Mouse (Mus musculus): ENCODE data around the gene Rtn4.
"Not testable (repeated sequence)": the region's sequence is repeated elsewhere in the genome, so short reads cannot be mapped to it uniquely, and the experiment has no call there.

Gene Rtn4
- long read RNA-seq, experiment 1, transcript Rtn4-202 (7 exons, 3,615 nt), result major isoform, 6 of 19 reads
- long read RNA-seq, experiment 1, partial matches to known transcripts, result 9 of 19 reads
- long read RNA-seq, experiment 1, other reads (novel, unspliced or antisense), result 2 of 19 reads
- long read RNA-seq, experiment 2, partial matches to known transcripts, result 1 of 8 reads
- long read RNA-seq, experiment 2, other reads (novel, unspliced or antisense), result 6 of 8 reads

DNA sequence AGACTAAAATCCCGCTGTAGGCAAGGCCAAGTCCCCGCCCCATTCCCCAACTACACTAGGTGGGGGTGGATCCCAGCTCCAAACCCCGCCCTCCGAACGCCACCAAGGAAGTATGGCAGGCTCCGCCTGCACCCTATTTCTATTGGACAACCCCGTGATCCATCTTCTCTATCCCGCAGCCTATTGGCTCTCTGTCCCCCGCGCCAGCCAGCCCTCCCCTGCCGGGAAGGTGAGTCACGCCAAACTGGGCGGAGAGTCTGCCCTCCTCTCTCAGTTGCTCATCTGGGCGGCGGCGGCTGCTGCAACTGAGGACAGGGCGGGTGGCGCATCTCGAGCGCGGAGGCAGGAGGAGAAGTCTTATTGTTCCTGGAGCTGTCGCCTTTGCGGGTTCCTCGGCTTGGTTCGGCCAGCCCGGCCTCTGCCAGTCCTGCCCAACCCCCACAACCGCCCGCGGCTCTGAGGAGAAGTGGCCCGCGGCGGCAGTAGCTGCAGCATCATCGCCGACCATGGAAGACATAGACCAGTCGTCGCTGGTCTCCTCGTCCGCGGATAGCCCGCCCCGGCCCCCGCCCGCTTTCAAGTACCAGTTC lies at the start of gene Rtn4:
Gene Rtn4, plus strand, starts transcription at position 265 of the 590 bp plus-strand sequence.
- intact Hi-C loops (cut with DNase I), result loop anchor here (5.0 kb wide), 1 partner anchor 145 kb away; the partner anchor contains the start of genes Clhc1 and Rps27a

DNA sequence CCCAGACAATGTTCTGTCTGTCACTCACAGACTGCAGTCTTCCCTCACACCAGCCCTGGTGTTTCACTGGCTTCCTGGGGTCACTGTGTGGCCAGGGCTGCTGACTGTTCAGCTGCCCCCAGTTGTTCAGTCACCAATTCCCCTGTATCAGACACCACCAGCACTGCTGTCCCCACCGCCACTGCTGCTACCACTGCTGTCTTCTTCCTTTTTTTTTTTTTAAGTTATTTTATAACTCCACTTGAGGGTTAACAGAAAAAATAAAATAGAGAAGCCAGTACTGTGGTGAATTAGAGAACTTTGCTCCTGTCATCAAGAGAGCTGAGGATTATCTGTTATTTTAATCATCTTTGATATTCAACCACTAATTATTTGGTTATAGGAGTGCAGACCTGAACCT lies 48.3 kb upstream of the Rtn4 start:
- intact Hi-C loops (cut with DNase I), result no loop called here

DNA sequence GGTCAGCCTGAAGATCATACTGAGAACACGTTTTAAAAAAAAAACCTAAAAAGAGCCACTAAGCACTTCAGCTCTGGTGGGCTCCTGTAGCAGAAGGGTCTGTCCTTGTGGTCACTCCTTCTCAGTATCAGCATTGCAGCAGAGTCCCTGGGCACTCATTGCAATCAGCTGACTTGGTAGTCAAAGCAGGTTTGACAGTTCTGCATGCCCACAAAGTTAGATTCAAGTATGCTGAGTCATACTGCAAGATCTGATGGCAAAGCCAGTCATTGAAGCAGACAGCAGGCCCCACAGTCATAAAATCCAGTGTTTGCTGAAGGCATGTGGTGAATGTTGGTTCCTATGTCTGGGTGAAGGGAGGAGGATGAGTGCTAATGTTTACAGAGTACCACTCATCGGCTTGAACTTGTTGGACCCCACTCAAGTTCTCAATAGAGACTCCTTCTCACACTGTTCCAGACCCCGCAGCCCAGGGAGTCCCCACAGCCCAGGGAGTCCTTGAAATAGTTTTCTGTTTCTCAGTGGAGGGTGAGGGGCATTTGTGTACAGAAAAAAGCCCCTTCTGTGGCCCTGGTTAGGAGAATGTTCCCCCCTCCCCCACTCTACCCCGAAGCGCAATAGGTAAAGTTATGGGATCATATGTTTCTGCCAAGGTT lies 47.2 kb upstream of the Rtn4 start:
- intact Hi-C loops (cut with DNase I), result loop anchor here (5.0 kb wide), 1 partner anchor 37 kb away; no protein-coding TSS in a partner anchor

DNA sequence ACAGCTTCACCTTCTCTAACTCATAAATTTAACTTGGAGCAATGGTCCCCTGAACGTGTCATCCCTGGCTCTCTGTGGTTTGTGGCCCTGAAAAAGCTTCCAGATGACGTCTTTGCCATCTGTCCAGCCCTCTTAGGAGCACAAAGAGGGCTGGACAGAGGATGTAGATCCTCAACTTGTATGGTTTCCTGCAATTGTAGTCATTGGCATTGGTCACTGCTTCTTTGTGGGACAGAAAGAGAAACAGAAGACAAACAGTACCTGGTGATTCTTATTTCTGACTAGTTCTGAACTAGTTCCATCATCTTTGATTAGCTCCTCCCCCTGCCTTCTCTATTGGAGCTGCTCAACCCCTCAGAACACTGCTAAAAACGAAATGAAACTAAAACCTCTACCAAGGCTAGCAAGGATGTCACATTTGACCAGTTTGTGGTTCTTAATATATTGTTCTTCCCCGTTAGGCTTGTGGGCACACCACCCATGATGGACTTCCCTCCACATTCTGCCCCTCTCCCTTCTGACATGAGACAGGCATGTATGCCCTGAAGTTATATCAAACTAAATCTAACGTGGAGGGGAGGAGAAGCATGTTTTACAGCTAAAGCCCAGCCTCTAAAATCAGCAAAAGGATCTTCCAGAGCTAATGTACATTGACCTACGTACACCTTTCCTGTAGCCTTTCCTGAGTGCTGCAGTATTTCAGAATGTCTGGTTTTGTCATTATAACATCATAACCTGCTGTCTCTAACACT lies 45.0 kb upstream of the Rtn4 start:
- intact Hi-C loops (cut with DNase I), result loop anchor here (5.0 kb wide), 1 partner anchor 35 kb away; no protein-coding TSS in a partner anchor

DNA sequence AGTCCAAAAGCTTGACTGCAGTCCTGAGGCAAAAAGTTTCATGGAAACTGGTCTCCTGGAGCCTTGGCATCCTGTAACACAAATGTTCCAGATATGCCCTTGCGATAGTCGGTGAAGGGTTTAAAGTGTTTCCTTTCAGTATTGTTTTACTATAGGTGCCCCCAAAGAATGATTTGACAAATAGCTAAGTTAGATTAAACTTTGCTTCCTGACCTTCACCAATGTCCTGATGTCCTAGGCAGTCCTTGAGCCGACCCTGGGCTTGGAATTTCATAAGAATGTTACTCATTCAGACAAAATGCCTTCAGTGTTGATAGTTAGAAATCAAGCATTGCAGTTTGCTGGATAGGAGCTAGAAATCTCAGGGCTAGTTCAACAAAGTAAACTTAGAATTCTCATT lies 37.4 kb upstream of the Rtn4 start:
- intact Hi-C loops (cut with DNase I), result not testable (repeated sequence)

DNA sequence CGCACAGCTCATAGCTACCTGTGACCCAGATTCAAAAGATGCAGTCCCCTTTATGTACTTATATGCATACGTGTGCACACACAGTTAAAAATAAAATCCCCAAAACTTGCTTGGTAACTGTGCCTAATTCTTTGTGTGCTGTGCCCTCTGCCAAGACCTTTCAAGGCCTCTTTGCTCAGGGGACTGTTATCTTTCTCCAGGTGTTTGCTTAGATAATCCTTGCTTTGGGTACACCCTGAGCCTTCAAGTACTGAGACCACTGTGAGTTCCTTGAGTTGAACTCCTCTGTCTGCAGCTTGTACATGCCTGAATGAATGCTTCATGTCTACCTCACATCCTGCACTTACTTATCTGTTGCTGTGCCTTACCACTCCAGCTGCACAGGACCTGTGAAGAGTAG lies 32.0 kb upstream of the Rtn4 start:
- intact Hi-C loops (cut with DNase I), result no loop called here

DNA sequence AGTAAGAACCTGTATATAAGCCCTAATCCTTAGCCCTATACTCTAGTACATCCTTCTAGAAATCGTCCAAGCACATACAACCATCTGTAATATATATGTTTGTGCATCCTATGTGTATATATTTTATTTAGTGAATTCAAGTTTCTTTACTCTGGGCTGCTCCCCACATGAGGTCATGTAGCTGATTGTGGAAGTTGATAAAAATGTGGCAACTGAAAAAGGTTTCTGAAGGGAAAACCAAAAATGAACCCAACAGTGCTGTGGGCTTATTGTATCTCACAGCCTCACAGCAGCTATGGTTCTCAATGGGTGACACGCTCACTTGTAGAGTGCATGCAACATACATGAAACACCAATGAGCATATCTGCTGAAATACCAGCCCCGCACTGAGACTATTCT lies 25.1 kb upstream of the Rtn4 start:
- intact Hi-C loops (cut with DNase I), result no loop called here

DNA sequence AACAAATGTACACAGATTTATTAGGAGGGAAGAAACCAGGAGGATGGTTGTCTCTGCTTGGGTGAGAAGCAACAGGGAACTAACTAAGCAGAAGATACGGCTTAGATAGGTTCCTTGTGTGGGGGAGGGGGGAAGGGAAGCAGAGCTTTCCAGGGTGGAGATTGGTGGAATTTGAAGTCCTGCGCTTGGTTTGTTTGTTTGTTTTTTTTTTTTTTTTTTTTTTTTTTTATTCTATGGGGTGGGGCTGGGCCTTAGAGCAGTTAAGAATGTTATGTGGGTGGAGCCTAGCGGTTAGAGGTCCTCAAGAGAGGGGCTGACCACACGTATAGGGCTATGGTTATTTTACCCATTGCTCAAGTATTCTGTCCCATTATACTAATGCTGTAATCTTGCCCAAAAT lies 23.0 kb upstream of the Rtn4 start:
- intact Hi-C loops (cut with DNase I), result no loop called here

DNA sequence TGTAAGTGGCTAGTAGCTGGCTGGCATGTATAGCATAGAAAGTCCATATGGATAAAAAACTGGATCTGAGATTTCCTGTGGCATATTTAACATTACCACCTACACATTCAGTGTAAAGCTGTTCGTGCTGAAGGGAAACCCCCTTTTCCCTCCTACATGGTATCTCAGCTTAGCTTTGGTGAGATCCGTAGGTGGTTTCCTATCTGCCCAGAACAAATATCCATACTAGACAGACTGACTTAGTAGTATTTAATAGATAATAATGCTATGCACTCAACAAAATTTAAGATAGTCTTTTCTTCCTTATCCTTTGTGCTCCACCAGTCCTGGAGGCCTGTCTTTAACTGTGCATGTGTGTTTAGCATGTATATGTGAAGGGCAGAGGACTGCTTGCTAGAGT lies 19.4 kb upstream of the Rtn4 start:
- intact Hi-C loops (cut with DNase I), result no loop called here

DNA sequence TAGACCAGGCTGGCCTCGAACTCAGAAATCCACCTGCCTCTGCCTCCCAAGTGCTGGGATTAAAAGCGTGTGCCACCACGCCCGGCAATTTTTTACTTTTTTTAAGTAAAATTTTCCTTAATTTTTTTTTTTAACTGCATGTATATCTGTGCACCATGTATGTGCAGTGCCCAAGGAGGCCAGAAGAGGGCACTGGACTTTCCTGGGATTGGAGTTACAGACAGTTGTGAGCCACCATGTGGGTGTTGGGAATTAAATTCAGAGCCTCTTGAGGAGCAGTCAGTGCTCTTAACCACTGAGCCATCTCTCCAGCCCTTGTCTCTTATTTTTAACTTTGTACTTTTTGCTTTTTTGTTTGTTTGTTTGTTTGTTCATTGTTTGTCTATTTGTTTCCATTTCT lies 16.0 kb upstream of the Rtn4 start:
- intact Hi-C loops (cut with DNase I), result no loop called here

DNA sequence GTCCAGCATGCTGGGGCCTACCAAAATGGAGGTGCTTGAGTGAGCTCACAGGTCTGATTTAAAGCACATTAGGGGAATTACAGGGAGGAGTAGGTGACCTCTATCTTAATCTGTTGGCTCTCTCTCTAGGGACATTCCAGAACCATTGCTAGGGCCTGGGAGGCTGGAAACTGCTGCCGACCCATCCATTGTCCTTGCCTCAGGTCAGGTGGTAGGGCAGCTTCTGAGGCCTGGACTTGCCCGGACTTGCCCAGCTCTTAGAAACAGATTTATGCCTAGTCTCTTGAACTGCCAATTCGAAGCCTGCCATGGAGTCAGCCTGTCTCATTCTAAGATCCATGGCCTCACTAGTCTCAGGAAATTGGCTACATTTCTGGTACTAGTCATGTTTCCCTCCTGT lies 12.8 kb upstream of the Rtn4 start:
- intact Hi-C loops (cut with DNase I), result loop anchor here (5.0 kb wide), 1 partner anchor 33 kb away; no protein-coding TSS in a partner anchor

DNA sequence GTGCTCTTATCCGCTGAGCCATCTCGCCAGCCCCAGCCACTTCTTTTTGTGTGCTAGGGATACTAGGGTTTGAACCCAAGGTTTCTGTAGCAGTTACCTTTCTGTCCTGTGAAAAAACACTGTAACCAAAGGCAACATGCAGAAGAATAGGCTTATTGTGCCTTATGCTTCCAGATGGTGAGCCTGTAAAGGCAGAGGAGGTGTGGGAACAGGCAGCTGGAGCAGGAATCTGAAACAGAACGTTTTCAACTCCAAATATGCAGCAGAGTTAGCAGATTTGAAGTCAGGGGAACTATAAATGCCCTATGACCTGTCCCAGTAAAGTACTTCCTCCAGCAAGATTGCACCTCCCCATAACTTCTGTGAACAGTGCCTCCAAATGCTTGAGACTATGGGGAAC lies 12.0 kb upstream of the Rtn4 start:
- intact Hi-C loops (cut with DNase I), result loop anchor here (5.0 kb wide), 1 partner anchor 33 kb away; no protein-coding TSS in a partner anchor

DNA sequence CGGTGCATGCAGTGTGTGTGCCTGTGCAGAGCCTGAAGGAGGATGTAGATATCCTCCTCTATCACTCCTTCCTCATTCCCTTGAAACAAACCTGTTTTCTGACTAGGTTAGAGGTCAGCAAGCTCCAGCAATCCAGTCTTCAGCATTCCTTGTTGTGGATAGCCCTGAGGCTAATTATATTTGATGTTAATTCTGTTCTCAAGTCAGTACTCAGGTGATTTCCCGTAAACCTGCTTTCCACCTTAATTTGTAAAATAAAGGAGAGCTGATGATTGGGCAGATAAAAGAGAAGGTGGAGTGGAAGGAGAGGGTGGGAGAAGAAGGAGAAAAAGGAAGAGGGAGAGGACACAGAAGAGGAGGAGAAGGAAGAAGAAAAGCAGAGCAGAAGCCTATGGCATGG lies 8.5 kb upstream of the Rtn4 start:
- intact Hi-C loops (cut with DNase I), result loop anchor here (5.0 kb wide), 1 partner anchor 37 kb away; no protein-coding TSS in a partner anchor

DNA sequence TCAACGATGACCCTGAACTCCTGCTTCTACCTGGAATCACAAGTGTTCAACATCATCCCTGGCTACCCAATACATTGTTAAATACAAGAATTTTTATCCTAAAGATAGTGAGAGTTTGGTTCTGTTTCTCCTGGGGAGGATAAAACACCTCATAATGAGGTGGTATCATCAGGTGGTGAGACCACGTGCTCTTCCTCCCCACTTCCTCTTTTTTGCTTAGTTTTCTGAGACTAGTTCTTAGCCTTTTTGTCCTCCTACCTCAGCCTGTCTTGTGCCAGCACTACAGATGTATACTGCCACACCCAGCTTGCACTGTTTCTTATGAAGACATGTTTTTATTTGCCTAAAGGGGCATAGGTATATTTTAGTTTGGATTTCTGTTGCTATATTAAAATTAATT lies 6.6 kb upstream of the Rtn4 start:
- intact Hi-C loops (cut with DNase I), result no loop called here

DNA sequence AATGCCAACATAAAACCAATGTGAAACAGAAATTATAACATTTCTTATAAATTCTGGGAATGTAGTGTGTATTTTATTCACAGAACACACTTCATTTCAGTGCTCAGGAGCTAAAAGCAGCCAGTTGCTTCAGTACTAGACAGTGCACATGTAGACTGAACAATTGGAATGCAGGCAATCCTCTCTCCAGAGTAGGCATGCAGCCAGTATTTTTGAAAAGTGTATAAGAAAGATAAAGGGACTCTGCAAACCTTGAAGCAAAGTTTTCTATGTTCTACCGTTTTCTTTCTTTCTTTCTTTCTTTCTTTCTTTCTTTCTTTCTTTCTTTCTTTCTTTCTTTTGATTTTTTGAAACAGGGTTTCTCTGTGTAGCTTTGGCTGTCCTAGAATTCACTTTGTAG lies 1.2 kb upstream of the Rtn4 start:
- intact Hi-C loops (cut with DNase I), result loop anchor here (5.0 kb wide), 1 partner anchor 144 kb away; the partner anchor contains the start of genes Clhc1 and Rps27a

DNA sequence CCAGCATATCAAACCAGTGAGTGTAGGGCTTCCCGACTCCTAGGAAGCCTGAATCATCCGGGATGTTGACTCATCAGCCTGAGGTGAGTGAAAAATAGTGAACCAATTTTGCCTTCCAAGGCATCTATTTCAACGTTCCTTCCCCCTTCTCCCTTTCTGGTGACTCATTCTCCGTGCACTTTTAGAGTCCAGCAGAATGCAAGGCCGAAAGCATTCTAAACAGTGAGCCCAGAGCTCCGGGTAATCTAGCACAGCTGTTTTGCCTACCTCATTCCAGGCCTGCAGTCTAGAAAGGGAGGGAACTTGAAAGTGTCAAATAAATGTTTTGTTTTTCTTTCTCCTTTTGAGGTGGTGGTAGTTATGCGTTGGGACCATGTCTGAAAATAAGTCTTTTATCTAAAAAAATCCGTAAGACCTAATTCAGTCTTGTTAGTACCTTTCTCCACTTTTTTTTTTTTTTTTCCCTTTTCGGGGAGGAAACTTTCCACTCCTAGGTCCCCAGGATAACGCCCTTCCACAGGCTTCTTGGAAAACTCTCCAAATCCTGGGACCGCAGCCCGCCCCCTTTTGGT lies 550 bp upstream of the Rtn4 start:
- intact Hi-C loops (cut with DNase I), result loop anchor here (5.0 kb wide), 1 partner anchor 145 kb away; the partner anchor contains the start of genes Clhc1 and Rps27a

DNA sequence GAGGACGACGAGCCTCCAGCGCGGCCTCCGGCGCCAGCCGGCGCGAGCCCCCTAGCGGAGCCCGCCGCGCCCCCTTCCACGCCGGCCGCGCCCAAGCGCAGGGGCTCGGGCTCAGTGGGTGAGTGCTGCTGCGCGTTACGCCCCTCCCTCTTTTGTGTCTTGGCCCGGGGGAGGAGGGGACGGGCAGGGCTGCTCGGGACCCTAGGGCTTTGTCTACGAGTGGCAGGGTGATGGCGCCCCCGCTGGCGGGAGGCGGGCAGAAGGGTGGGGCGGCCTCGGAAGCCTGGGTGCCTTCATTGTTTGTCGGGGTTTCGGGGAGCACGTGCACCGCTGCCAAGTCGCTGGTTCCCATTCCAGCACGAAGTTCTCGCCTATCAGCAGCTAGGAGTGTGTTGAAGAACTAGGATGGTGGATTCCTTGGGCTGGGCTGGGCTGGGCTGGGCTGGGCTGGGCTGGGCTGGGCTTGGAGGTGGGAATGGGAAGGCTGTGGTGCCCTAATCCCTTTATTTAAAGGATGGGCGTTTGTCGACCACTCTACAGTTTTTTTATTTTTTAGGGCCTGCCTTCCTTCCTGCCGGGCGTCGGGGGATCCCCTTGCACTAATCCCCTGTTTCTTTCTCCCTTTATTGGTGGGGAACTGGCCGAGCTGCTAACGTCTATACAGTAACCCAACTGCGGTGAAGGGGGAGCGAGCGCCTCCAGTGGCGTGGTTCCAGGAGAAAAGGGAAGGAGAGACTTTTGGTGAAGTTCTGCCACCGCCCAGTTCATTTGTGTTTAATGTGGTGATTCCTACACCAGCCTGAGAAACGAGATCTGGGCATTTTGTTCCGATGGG lies 1.0 kb downstream of the Rtn4 start:
- intact Hi-C loops (cut with DNase I), result loop anchor here (5.0 kb wide), 1 partner anchor 146 kb away; the partner anchor contains the start of genes Clhc1 and Rps27a

DNA sequence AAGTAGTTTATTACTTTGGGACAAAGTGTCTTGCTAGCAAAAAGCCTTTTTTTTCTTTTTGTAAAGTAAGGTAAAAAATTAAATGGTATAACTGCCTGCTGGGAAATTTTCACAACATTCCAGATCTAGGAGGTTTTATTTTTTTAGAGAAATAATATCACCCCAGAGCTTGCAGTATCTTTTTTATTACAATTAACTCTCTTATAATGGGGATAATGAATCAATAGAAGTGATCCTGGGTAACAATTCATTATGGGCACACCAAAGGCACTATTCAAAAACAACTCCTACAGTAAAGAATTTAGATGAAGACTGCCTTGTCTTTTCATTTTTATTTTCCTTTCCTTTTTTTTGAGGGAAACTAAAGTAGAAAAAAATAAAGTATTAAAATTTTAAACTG lies 2.0 kb downstream of the Rtn4 start:
- intact Hi-C loops (cut with DNase I), result loop anchor here (5.0 kb wide), 1 partner anchor 147 kb away; the partner anchor contains the start of genes Clhc1 and Rps27a

DNA sequence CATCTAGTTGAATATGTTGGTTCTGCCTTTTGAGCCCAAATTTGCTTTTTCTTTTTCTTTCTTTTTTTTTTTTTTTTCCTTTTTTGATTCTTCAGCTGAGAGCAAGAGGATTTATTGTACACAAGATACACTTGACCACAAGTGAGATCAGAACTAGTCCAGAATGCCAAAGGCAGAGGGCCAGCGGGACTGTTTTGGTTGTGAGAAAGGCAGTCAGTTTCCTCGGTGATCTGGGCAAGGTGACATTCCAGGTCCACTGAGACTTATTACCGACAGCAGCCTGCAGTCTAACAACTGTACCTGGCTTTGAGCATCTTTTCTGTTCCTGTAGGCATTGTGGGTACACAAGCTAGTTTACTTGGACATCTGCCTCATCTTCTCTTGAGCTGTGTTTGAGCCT lies 10.0 kb downstream of the Rtn4 start:
- intact Hi-C loops (cut with DNase I), result no loop called here

DNA sequence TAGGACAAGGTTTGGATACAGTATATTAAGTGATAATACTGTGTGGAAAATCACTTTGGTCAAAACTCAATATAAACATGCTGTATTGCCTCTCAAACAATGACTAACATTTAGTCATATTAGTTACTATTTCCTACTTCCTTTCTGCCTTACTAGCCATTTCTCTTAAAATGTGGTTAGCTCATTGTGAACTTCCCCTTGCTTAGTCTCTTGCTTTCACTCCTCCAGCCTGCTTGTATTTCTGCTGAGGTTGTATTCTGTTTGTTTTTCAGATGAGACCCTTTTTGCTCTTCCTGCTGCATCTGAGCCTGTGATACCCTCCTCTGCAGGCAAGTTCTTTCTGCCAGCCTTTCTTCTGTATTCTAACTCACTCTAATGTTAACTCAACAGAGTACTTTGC lies 12.5 kb downstream of the Rtn4 start:
- intact Hi-C loops (cut with DNase I), result no loop called here
